Mouse (Mus musculus) layer of hippocampus, adult 9-11 months (tissue): ENCODE measurements around the gene Zcchc4.
"Not testable (repeated sequence)": the region's sequence is repeated elsewhere in the genome, so short reads cannot be mapped to it uniquely, and the experiment has no call there.

Experiments
- DNase-seq: peaks from one replicate; pipeline ENCODE4 v3.0.0; 2022

Zcchc4 gene

DNA sequence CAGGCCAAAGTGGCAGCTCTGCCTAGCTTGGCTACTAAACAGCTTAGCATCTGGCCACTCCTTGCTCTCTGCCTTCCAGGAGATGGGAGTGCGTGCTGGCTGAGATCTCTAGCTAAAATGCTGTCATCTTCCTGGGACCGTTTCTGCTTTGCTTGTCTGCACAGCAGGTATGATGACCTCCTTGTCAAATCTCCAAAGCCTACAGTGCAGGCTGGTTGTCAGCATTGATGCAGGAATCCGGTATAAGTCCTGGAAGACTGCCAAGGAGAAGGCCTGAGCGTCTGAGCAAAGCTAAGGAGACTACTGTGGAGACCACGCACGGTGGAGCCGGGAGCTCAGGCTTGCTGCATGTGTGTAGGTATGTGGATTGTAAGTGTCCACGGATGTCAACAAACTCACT, at the start of gene Zcchc4:
Zcchc4 (plus strand) TSS at position 173 of the 400 bp plus-strand sequence.
- no peak for DNase-seq

DNA sequence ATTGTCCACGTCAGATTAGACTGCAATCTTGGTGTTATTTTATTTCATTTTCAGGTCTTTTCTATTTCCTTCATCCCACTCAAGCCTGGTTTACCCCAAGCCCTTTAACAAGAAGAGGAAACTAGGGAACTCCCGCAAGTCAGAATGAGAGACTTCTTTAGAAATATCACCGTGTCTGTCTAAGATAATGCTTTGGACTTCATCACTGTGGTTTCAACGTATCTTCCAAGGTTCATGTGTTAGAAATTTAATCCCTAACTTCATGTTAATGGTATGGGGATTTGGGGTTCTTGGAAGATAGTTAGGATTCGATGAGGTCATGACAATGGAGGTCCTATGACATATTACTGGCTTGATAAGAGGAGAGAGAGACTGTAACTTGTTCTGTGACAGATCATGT, 47.5 kb upstream of the Zcchc4 start:
- no peak for DNase-seq

DNA sequence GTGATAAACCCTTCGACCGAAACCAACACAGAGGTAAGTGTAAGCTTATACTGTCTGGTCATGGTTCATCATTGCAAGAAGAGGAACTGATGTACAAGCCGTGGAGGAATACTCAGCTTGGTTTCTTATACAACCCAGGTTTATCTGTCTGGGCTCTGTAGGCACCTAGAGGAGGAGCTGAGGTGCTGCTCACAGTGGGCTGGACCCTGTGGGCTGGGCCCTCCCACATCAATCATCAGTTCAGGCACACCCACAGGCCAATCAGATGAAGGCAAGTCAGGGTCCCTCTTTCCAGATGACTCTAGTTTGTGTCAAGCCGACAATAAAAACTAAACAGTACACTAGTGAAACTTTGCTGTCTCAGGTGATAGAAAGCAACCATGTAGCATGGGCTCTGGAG, 42.4 kb upstream of the Zcchc4 start:
- DNase-seq, result no peak

DNA sequence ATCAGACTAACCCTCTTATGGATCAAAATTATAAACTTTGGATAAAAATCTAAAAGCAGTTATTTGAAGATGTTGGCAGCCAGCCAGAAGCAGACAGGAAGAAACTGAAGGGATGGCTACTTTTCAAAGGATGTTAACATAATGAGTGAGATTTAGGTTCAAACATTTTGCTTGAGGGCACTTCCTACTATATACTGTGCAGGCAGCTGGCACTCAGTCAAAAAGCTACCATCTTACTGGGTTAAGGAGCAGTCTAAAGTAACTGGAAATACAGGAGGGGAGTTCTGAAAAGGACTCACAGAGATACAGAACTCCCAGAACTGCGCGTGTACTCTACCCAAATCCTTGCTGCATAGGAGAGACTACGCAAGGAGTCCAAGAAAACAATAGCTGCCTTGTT, 39.2 kb upstream of the Zcchc4 start:
- no peak for DNase-seq

DNA sequence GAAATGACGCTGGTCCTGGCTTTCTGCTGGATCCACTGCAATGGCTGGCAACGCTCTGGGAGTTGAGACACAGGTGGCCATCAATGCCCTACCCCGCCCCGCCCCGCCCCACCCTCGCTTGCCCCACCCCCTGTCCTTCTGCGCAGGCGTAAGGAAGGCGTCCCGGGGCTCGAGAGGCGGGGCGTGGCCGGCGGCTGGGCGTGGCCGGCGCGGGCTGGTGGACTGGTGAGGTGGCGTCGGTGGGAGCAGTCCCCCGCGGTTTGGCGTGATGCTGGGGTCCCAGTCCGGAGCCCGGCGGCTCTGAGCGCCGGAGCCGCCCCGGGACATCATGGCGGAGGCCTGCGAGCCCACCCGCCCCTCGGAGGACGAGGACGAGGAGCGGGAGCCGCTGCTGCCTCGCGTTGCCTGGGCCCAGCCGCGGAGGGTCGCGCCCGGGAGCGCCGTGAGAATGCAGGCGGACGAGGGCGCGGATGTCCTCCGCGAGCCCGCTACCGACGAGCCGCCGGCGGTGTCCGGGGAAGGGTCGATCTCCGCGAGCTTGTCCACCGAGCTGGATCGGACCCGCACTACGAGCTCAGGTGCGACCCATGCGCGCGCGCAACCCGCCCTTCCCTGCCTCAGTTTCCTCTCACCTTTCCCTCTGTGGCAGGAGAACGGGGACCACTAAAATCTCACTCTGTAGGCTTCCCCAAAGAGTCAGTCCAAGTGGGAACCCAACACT, 33.7 kb upstream of the Zcchc4 start, which contains the start of gene Pi4k2b:
Pi4k2b (plus strand) TSS at position 184 of the 721 bp plus-strand sequence.
- peak; percentile 36 for DNase-seq

DNA sequence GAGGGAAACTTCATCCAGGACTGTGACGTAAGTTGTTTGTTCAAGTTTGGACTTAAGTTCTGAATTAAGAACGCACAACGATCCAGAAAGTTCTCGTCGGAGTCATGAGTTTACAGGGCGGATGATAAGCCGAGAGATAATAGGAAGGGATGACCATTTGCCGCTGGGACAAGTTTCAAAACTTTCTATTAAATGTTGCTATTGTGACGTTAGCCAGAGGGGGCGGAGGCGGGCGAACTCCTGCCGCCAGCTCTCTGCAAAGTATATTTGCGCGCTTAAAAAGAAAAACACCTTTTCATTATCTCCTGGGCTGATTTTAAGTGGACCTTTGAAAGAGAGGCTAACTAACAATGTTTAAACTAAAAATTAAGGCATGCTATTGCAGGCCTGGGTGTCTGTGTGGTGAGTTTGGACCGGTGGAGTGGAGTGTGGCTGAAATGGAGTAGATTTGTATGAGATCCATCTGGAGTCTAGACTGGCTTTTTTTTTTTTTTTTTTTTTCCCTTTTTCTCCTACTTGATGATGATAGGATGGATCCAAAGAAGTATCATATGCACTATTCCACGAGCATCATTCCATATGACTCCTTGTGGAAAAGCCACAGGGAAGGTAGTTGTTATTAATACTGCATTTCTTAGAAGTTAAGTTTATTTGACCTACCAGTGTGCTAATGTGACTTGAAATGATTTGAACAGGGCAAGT, 32.9 kb upstream of the Zcchc4 start:
- no peak for DNase-seq

DNA sequence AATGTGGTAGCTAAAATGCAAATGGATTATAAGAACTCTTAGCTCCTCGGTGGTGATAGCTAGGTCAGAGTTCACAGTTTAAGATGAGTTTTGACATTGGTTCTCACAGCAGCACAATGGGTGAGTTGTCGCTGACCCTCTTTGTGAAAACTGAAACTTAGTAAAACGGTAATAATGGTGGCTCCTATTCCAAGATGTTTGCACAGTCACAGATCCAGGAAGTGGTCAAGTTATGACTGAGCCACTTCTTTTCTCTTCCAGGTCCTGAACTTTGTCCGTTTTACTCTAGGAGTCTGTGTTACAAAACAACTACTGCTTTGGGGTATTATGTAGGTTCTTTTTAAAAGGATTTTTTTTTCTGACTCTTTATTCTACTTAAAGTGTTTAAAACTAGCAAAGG, 32.0 kb upstream of the Zcchc4 start:
- DNase-seq, result no peak

DNA sequence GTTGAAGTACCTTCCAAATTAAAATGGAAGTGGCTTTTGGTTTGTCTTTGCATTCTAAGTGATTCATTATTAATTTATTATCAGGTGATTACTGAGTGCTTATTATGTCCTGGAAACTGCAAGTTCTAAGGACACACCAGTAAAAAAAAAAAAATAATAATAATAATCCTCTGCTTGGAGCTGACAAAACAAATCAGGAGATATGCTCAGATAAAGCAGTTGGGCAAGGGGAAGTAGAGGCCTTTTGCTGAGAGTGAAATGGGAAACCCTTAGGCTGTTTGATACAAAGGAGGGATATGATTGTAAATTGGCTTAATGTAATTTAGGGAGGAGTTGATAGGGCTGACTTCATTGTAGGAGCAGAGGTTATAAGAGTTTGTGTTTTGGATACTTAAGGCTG, 28.3 kb upstream of the Zcchc4 start:
- no peak for DNase-seq

DNA sequence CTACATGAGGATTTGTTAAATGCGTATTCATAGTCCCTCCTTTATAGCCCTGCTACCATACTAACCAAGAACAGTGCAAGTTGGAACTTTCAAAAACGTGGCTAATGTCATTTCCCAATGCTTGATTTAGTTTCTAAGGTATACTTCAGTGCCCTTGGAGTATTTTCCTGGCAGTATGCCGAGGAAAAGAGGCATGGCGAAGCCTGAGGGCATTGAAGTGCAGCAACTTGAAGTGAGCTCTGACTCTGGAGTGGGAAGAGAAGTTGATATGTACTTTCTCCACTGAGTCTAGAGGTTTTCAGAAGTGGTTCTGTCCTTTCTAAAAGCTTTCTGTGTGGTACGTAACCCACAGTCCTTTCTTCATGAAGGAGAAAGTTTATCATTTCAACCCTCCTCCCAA, 26.5 kb upstream of the Zcchc4 start:
- no peak for DNase-seq

DNA sequence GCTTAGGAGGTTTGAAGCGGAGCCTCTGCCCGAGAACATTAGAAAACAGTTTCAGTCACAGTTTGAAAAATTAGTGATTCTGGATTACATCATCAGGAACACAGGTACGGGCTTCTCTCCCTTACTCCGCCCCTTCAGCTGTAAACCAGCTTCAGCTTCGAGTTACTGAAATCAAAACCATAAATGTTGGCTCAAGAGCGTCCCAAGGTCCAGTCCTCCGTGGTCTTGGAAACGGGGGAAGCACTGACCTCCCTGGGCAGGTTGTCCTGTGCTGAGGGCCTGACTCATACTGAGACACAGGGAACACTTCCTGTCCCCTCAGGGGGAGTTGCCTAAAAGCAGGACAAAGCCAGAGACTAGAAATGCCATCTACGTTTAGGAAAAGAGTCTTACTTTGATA, 22.1 kb upstream of the Zcchc4 start:
- no peak for DNase-seq

DNA sequence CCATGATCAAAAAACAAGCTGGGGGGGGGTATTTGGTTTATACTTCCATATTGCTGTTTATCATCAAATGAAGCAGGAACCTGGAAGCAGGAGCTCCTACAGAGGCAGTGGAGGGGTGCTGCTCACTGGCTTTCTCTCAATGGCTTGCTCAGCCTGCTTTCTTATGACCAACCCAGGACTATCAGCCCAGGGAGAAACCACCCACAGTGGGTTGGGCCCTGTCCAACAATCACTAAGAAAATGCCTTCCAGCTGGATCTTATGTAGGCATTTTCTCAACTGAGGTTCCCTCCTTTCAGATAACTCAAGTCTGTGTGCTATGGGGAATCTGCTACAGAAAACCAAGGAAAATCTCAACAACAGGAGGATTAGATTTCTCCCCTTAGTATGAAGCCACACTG, 21.0 kb upstream of the Zcchc4 start:
- DNase-seq, result no peak

DNA sequence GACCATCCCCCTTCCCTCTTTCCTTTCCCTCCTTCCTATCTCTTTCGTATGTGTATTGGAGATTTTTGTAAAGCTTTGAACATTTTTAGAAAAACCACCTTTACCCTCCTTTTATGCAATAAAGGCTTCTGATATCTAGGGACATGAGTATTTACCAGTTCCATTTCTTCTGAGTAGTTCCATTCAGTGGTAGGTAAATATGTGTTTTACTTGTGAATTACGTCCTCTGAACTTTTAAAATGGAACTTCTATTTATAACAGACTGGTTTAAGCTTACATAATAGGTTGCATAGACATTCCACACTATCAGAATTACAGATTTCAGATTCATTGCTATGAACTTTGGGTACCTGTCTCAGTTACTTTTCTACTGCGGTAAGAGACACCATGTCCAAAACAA, 19.9 kb upstream of the Zcchc4 start:
- no peak for DNase-seq

DNA sequence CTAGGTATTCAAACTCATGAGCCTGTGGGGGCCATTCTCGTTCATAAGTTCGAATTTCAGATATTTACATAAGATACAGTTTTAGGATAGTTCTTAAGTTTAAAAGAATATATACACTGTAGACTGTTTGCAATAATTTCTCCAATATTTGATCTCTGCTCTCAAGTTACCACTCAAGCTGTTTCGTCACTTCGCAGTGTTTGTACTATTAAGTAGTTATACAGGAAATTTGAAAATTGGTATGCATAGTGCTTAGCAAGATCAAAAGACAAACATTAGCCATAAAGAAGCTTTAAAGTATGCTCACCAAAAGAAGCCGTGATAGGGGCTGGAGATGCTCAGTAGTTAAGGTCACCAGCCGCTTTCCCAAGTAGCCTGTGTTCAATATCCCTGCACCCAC, 19.2 kb upstream of the Zcchc4 start:
- DNase-seq, result no peak

DNA sequence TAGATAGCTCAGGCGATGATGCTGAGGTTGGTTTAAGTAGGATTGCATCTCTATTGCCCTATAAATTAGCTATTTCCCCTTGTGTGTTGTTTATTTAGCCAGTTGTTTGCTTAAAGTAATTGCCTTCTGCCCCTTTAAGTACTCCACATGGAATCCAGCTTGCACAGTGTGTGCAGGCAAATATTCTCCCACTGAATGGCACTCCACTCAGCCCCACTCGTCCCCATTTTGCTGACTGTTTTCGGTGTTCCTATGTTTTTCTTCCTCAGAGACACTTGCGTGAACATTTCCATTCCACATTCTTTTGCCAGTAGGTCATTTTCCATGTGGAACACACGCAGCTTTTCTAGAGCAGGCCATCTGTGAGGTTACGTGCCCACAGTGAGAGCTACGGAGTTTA, 12.6 kb upstream of the Zcchc4 start:
- DNase-seq, result no peak

DNA sequence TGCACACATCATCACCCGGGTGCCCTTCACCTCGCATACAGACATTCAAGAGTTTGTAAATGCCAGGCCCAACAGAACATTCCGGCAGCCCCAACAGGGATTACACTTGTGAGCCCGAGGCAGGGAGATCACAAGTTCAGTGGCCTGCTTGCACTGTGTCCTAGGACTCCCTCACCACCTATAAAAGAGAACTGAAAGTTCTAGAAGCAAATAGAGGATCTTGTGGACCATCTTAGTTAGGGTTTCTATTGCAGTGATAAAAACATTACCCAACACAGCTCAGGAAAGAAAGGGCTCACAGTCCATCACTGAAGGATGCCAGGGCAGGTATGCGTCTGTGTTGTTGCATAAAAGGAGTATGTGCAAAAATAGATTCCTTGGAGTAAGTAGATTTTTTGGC, 942 bp upstream of the Zcchc4 start:
- DNase-seq, result no peak

DNA sequence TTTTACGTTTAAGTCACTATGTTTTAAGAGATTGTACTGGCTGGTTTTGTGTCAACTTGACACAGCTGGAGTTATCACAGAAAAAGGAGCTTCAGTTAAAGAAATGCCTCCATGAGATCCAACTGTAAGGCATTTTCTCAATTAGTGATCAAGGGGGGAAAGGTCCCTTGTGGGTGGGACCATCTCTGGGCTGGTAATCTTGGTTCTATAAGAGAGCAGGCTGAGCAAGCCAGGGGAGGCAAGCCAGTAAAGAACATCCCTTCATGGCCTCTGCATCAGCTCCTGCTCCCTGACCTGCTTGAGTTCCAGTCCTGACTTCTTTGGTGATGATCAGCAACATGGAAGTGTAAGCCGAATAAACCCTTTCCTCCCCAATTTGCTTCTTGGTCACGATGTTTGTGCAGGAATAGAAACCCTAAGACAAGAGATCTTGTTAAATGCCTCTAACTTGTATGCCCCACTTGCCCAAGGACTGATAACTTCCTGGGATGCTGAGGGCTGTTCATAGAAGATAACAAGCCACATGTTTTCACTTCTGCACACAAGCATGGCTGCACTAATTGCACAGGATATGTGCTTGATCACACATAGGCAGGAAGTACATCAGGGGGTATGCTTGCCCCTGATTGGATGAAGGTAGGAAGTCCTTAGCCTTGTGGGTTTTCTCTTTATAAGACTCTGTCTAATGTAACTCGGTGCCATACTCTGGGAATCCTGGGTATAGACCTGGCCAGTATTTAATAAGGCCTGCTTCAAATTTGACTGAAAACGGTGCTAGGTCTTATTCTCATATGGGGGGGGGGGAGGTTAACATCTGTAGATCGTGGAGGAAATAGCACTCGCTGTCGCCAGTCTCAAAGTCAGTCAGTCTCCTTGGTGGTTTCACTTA, 1.5 kb downstream of the Zcchc4 start:
- DNase-seq, result not testable (repeated sequence)

DNA sequence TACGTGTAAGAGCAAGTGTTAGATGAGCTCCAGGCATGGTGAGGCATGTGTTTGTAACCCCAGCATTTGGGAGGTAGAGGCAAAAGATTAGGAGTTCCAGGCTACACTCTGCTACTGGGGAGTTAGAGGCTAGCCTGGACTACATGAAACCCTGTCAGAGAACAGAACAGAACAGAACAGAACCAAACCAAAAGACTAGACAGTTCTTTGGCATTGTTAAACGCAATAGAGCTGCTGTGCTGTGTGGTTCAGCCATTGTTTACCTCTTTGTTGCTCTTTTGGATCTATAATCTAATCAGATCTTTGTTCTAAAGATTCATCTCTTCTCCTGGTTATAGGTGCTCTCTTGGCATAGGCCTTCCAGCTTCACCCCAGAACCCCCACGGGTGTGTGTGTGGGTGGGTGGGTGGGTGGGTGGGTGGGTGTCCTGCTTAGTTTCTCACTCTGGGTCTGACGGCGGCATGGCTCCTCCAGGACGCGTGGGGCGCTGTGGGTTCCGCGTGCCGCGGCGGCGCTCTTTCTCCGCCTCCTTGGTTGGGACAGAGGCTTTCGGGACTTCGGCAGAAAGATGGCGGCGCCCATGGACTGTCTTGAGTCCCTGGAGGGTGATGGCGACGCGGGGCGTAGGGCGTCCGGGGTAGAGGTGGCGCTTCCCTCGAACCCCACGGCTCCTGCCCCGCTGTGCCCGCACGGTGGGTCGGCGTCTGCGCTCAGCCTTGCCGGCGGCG, 7.5 kb downstream of the Zcchc4 start:
- DNase-seq, result peak; percentile 90

DNA sequence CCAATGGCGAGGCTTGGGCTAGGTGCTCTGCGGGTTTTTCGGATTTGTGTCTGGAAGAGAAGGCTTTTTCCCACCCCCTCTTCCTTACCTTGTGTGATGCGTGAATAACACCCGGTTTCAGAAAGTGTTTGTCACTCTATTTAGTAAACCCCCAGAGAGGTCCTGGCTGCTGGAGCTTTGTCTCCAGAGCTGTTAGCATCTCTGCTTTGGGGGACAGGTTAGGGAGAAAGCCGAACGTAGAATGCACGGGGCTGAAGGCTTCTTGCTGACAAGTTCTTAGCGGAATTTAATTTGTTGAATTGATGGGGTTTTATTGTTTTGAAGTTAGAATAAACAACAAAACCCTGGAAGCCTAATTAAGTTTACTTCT, 8.0 kb downstream of the Zcchc4 start:
- no peak for DNase-seq

DNA sequence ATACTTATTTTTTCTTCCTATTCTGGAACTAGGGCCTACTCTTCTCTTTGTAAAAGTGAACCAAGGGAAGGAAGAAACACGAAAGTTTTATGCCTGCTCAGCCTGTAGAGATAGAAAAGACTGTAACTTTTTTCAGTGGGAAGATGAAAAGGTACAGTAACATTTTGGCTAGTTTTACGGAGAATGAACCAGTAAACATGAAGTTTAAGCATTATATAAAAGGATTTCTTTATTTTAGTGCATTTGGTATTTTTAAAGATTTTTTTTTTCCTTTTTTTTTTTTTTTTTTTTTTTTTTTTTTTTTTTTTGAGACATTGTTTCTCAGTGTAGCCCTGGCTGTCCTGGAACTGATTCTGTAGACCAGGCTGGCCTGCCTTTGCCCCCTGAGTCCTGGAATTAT, 8.7 kb downstream of the Zcchc4 start:
- no peak for DNase-seq

DNA sequence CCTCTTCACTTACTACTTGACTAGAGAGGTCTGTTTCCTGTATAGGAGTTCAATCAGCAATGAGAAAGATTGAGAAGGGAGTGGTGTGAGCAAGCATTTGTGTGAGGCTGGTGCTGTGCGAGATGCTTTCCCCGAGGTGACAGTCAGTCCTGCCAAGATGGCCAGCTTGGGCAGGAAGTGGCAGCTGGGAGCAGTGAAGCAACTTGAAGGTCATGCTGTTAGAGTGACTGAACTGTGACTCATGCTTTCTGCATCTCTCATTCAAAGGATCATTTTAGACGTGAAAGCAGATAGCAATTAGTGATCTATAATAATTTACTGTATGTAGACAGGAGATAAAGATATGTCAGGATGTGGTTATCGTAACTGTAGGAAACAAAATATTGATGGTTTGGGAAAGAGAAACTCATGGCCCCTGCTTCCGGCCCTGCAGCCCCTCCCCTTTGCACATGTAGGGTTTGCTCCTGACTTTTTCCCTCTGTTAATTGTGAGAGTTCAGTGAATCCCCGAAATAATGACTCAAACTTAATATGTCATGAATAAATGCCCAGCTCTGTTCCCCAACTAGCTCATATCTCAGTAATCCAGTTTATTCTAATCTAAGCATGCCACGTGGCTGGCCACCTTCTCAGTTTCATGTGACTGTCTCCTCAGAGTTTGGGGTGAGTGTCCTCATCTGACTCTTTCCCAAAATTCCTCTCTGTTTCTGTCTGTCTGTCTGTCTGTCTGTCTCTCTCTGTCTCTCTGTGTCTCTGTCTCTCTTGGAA, 11.5 kb downstream of the Zcchc4 start:
- DNase-seq, result no peak

DNA sequence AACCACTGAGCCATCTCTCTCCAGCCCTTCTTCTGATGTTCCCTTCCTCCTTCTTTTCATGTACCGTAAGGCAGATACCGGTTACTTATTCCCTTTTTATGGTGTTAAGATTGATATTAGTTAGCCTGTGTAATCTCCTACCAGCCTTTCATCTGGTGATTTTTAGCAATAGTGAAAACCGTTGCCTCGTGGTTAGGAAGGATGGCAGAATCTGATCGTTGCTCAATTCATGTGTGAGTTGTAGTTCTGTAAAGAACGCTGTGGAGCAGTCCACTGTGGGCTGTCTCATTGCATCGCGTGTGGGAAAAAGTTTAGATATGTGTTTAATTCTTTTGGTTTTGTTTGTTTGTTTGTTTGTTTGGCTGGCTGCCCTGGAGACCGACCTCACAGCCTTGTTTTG, 18.0 kb downstream of the Zcchc4 start:
- DNase-seq, result no peak

DNA sequence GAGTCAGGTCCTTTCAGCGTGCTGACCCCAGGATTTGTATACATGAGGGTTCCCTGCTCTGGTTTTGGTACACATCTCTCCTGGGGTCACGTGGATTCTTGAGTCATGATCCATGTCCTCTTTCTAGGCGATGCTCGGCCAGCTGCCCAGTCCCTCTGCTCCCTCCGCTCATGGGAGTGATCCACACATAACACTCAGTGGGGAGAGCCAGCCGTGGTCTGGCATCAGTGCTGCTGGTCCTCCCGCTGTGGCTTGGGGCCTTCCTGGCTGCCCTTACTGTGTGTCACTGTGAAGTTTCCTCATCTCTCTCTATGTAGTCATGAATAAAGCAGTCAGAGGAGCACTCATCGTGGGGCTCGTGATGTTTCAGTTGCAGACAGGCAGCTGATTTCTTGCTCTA, 18.9 kb downstream of the Zcchc4 start:
- DNase-seq, result no peak
